In genomic region chr7:28917503-28918426, GRCm38 (mm10) we compare ENCODE assay signal across 8 mouse cellular contexts. TPM values are rescaled to one million over a fixed set of nuclear protein-coding genes. Genes with fewer than 3 reads are reported as not detected.
A peak's percentile ranks its signal among the peaks of the same experiment; 100 is the strongest.
DNase-seq lines count a peak whose midpoint lies in the region; ATAC-seq and TF ChIP-seq lines count a peak whose summit lies in the region.

No protein-coding gene starts in this region.

- intact Hi-C loops in heart, postnatal 25 days (cut with DNase I), result no loop called here

- H3K9me3 ChIP-seq in heart, embryonic 15.5 days (replicated peaks), result no peaks in the 10 kb centered on the region
- H3K9me3 ChIP-seq in lung, embryonic 15.5 days, result no peaks in the 10 kb centered on the region
- no peaks in the 10 kb centered on the region for H3K9me3 ChIP-seq in stomach, postnatal 0 days (ENCODE audit: control insufficient read depth, low read length)

- H3K4me2 ChIP-seq in heart, embryonic 15.5 days, result no peak overlapping the region
- no peak overlapping the region for H3K4me2 ChIP-seq in lung, embryonic 15.5 days
- H3K4me2 ChIP-seq in stomach, postnatal 0 days (replicated peaks; ENCODE audit: low read depth), result no peak overlapping the region

- H3K36me3 ChIP-seq in heart, embryonic 15.5 days, result peaks cover 64% of the 10 kb centered on the region
- H3K36me3 ChIP-seq in lung, embryonic 15.5 days, result peaks cover 54% of the 10 kb centered on the region
- H3K36me3 ChIP-seq in stomach, postnatal 0 days (ENCODE audit: control insufficient read depth, insufficient read depth, low read length), result peaks cover 43% of the 10 kb centered on the region

- peaks cover 65% of the 10 kb centered on the region for H3K4me1 ChIP-seq in heart, embryonic 15.5 days (replicated peaks)
- peaks cover 58% of the 10 kb centered on the region for H3K4me1 ChIP-seq in lung, embryonic 15.5 days
- H3K4me1 ChIP-seq in stomach, postnatal 0 days (replicated peaks; ENCODE audit: control insufficient read depth, insufficient read depth), result peaks cover 21% of the 10 kb centered on the region

- no peak for TF ChIP-seq EP300 in stomach, postnatal 0 days (optimal IDR thresholded peaks at IDR 0.05)

- no peak overlapping the region for H3K9ac ChIP-seq in heart, embryonic 15.5 days
- no peak overlapping the region for H3K9ac ChIP-seq in lung, embryonic 15.5 days
- H3K9ac ChIP-seq in stomach, postnatal 0 days (ENCODE audit: low read length), result no peak overlapping the region

- WGBS in heart, embryonic 15.5 days, result 59% methylated on average over 10 of the region's 10 CpGs
- 34% methylated on average over 10 of the region's 10 CpGs for WGBS in lung, embryonic 15.5 days
- WGBS in stomach, postnatal 0 days, result 30% methylated on average over 10 of the region's 10 CpGs

- peak; percentile 98 for DNase-seq in heart, adult 11 months
- no peak for DNase-seq in heart, postnatal 25 days (ENCODE audit: low spot score)
- peak; percentile 74 to 83 for DNase-seq in adrenal gland, postnatal 36 days
- DNase-seq in kidney, postnatal 36 days, result peak; percentile 79 to 83
- no peak for DNase-seq in stomach, postnatal 0 days (ENCODE audit: low spot score)
- no peak for DNase-seq in thymus, postnatal 36 days

- ATAC-seq in heart, embryonic 15.5 days (replicated peaks; ENCODE audit: insufficient number of reproducible peaks, insufficient read depth, low FRiP score, low read depth), result no peak
- peak; percentile 82 for ATAC-seq in lung, embryonic 15.5 days (ENCODE audit: borderline replicate concordance, extremely low read depth, low FRiP score, low TSS enrichment)
- ATAC-seq in stomach, postnatal 0 days (ENCODE audit: low FRiP score, low TSS enrichment), result peak; percentile 52

- no peak for TF ChIP-seq CTCF in stomach, postnatal 0 days (IDR thresholded peaks at IDR 0.05; ENCODE audit: low read depth)

- peak overlapping the region; percentile 97 for H3K27ac ChIP-seq in heart, embryonic 15.5 days
- peak overlapping the region; percentile 47 for H3K27ac ChIP-seq in lung, embryonic 15.5 days
- H3K27ac ChIP-seq in stomach, postnatal 0 days (replicated peaks), result peak overlapping the region; percentile 87

- no peak overlapping the region for H3K4me3 ChIP-seq in heart, embryonic 15.5 days
- H3K4me3 ChIP-seq in lung, embryonic 15.5 days, result no peak overlapping the region
- no peak overlapping the region for H3K4me3 ChIP-seq in stomach, postnatal 0 days (ENCODE audit: low read depth, low read length)

- H3K27me3 ChIP-seq in heart, embryonic 15.5 days, result no peaks in the 10 kb centered on the region
- H3K27me3 ChIP-seq in lung, embryonic 15.5 days, result 0 out of 2 replicates have a peak, but pooled peaks cover 2% of the 10 kb centered on the region
- H3K27me3 ChIP-seq in stomach, postnatal 0 days (ENCODE audit: control insufficient read depth, insufficient read depth, low read length), result no peaks in the 10 kb centered on the region

RNA-seq across cellular contexts. Expression of gene Capn12, which starts 36.5 kb away (rescaled TPM):
- total RNA-seq in heart, postnatal 25 days (2021), result under 1 TPM; 0.08 to 0.22 TPM
- under 1 TPM; 0.30 to 0.33 TPM for total RNA-seq in adrenal gland, postnatal 36 days (2021)
- 0.33 and 0.42 TPM in 2 replicates for polyA plus RNA-seq in heart, embryonic 15.5 days (2015; fragmentation: Nextera tagmentation; extraction: Ambion mirVana)
- 0.29 and 0.42 TPM in 2 replicates for polyA plus RNA-seq in lung, embryonic 15.5 days (2015; fragmentation: Nextera tagmentation; extraction: Ambion mirVana)
- polyA plus RNA-seq in stomach, postnatal 0 days (2015; fragmentation: Nextera tagmentation; extraction: Ambion mirVana), result 1.9 and 2.3 TPM in 2 replicates

RNA-seq across cellular contexts. Expression of gene Actn4, which starts 44.4 kb away (rescaled TPM):
- 100 to 1,000 TPM in 1 of 2 experiments, 10 to 100 TPM in 1; 77.0 to 101 TPM for total RNA-seq in heart, postnatal 25 days (2021)
- 100 to 1,000 TPM; 193 to 252 TPM for total RNA-seq in adrenal gland, postnatal 36 days (2021)
- 236 and 281 TPM in 2 replicates for polyA plus RNA-seq in heart, embryonic 15.5 days (2015; fragmentation: Nextera tagmentation; extraction: Ambion mirVana)
- polyA plus RNA-seq in lung, embryonic 15.5 days (2015; fragmentation: Nextera tagmentation; extraction: Ambion mirVana), result 287 and 302 TPM in 2 replicates
- polyA plus RNA-seq in stomach, postnatal 0 days (2015; fragmentation: Nextera tagmentation; extraction: Ambion mirVana), result 216 and 227 TPM in 2 replicates

RNA-seq across cellular contexts. Expression of gene Lgals7, which starts 54.1 kb away (rescaled TPM):
- 1 to 10 TPM; 1.8 to 1.9 TPM for total RNA-seq in heart, postnatal 25 days (2021)
- under 1 TPM; 0.72 to 0.86 TPM for total RNA-seq in adrenal gland, postnatal 36 days (2021)
- 1.7 and 2.7 TPM in 2 replicates for polyA plus RNA-seq in heart, embryonic 15.5 days (2015; fragmentation: Nextera tagmentation; extraction: Ambion mirVana)
- 1.5 and 1.6 TPM in 2 replicates for polyA plus RNA-seq in lung, embryonic 15.5 days (2015; fragmentation: Nextera tagmentation; extraction: Ambion mirVana)
- 296 and 301 TPM in 2 replicates for polyA plus RNA-seq in stomach, postnatal 0 days (2015; fragmentation: Nextera tagmentation; extraction: Ambion mirVana)

Comparison
In these comparisons a context has a peak if more than half of its experiments do, and no peak if none do; other contexts are left out.
1. DNase-seq: peak in heart, adult 11 months (single experiment), adrenal gland, postnatal 36 days (2 of 2) and kidney, postnatal 36 days (2 of 2); none in heart, postnatal 25 days (single experiment), stomach, postnatal 0 days (single experiment) and thymus, postnatal 36 days (0 of 2).
2. H3K27ac ChIP-seq: peak in every context shown above with its lines; median percentile 97 in heart, embryonic 15.5 days; 87 in stomach, postnatal 0 days; 47 in lung, embryonic 15.5 days.
3. RNA of gene Lgals7, which starts 54.1 kb away (polyA plus RNA-seq): 296 to 301 TPM in stomach, postnatal 0 days; 1.7 to 2.7 TPM in heart, embryonic 15.5 days and 1.5 to 1.6 TPM in lung, embryonic 15.5 days; every median in the first group is over 10 times any median in the second.